Mouse (Mus musculus): ENCODE measurements around the gene Srrm1. TPM values are rescaled to one million over a fixed set of nuclear protein-coding genes. Genes with fewer than 3 reads are reported as not detected.
A peak's percentile ranks its signal among the peaks of the same experiment; 100 is the strongest.

Srrm1 gene
- total and polyA plus RNA-seq, 3 experiments = 26.9 to 285 (median 138) TPM

- no peak for TF ChIP-seq E2F4 (IDR thresholded peaks at IDR 0.05; ENCODE audit: borderline replicate concordance, low read depth, low read length)
- TF ChIP-seq RCOR1 (IDR thresholded peaks at IDR 0.05; ENCODE audit: low read depth, low read length) = peak; percentile 85
Observed at GRCm38 (mm10) chr4:135287975-135288374, 65.1 kb downstream of the Srrm1 start (continued).

GRCm38 (mm10) chr4:135286833-135287395 is 66.2 kb downstream of the Srrm1 start:
- Histone ChIP-seq H3K4me1 (ENCODE audit: control insufficient read depth in 1 of 2, insufficient read depth in 2 of 2, low read length in 2 of 2) (peaks cover 15 to 42% of the 10 kb centered on the region in 2 experiments), H3K36me3 (ENCODE audit: control insufficient read depth in 1 of 2, insufficient read depth in 2 of 2, low read length in 2 of 2) (peaks cover 0 to 28% of the 10 kb centered on the region in 2 experiments; a peak in 2 of 4 replicates), H3K27me3 (ENCODE audit: control insufficient read depth in 1 of 2, insufficient read depth in 2 of 2, low read length in 2 of 2) (no peaks in the 10 kb centered on the region), H3K9ac (ENCODE audit: control insufficient read depth, low read depth, low read length, poor library complexity, severe bottlenecking) (peak overlapping the region; percentile 59), H3K27ac (ENCODE audit: control insufficient read depth, low read depth, low read length) (peak overlapping the region; percentile 81), H3K79me2 (ENCODE audit: control insufficient read depth, insufficient read depth, low read length, poor library complexity) (no peaks in the 10 kb centered on the region), H3K4me3 (ENCODE audit: control insufficient read depth in 1 of 2, insufficient read depth in 1 of 2, low read depth in 2 of 2, low read length in 2 of 2) (peak overlapping the region; percentile 33 to 44), H3K9me3 (replicated peaks; ENCODE audit: insufficient read depth, low read length) (no peaks in the 10 kb centered on the region)
- no peak for TF ChIP-seq ZMIZ1 (IDR thresholded peaks at IDR 0.05; ENCODE audit: low read depth, low read length)
- TF ChIP-seq TAL1 (IDR thresholded peaks at IDR 0.05; ENCODE audit: low read length) = peak; percentile 63
- peak; percentile 38; the same call in 1 of the 2 replicates for TF ChIP-seq ETS1 (IDR thresholded peaks at IDR 0.05; ENCODE audit: low read depth, low read length)
- no peak for TF ChIP-seq POLR2AphosphoS2 (IDR thresholded peaks at IDR 0.05; ENCODE audit: low read length)
- TF ChIP-seq GATA1 (IDR thresholded peaks at IDR 0.05; ENCODE audit: low read depth, low read length) = peak; percentile 60
- no peak for TF ChIP-seq UBTF (IDR thresholded peaks at IDR 0.05; ENCODE audit: borderline replicate concordance, insufficient read depth, low read depth, low read length)
- no peak for TF ChIP-seq JUND (IDR thresholded peaks at IDR 0.05; ENCODE audit: low read depth, low read length)
- peak in 1 of 2 experiments; percentile 54; a peak in 2 of 4 replicates for TF ChIP-seq EP300 (IDR thresholded peaks at IDR 0.05; ENCODE audit: low read depth in 1 of 2, low read length in 2 of 2)
- no peak for TF ChIP-seq POLR2AphosphoS5 (IDR thresholded peaks at IDR 0.05; ENCODE audit: borderline replicate concordance, low read depth, low read length)
- peak; percentile 68 for TF ChIP-seq TCF12 (IDR thresholded peaks at IDR 0.05; ENCODE audit: low read depth, low read length)
- no peak for TF ChIP-seq MAZ (IDR thresholded peaks at IDR 0.05; ENCODE audit: low read depth, low read length)
- TF ChIP-seq CTCF (IDR thresholded peaks at IDR 0.05 in 2 of 3, conservative IDR thresholded peaks at IDR 0.05 in 1 of 3; ENCODE audit: control insufficient read depth in 1 of 3, insufficient read depth in 1 of 3, low read depth in 2 of 3, low read length in 3 of 3, poor library complexity in 1 of 3, severe bottlenecking in 1 of 3) = no peak
- TF ChIP-seq HCFC1 (IDR thresholded peaks at IDR 0.05; ENCODE audit: low read depth, low read length) = no peak
- TF ChIP-seq ZC3H11A (IDR thresholded peaks at IDR 0.05; ENCODE audit: low read depth, low read length) = no peak
- no peak for TF ChIP-seq CHD2 (IDR thresholded peaks at IDR 0.05; ENCODE audit: low read length)
- no peak for TF ChIP-seq E2F4 (IDR thresholded peaks at IDR 0.05; ENCODE audit: borderline replicate concordance, low read depth, low read length)
- no peak for TF ChIP-seq NELFE (IDR thresholded peaks at IDR 0.05; ENCODE audit: low read depth, low read length)
- TF ChIP-seq ZKSCAN1 (IDR thresholded peaks at IDR 0.05; ENCODE audit: low read depth, low read length) = no peak
- DNase-seq (ENCODE audit: low read depth, low spot score) = peak; percentile 81
